Mouse (Mus musculus) stomach, postnatal 0 days (tissue): ENCODE measurements around the gene Cacna2d4. TPM values are rescaled to one million over a fixed set of nuclear protein-coding genes. Genes with fewer than 3 reads are reported as not detected.

Experiments
- ATAC-seq: fragments of 200-750 bp; cut with Nextera tagmentation; 2 replicates; pipeline ENCODE4 v1.8.0; 2017; ENCODE audit not compliant: low FRiP score, low TSS enrichment
- DNase-seq: peaks from one replicate; pipeline ENCODE4 v3.0.0-alpha.2; 2016; ENCODE audit warnings: low spot score
- H3K27ac ChIP-seq: fragments of 300-500 bp; sonication (generic); replicated peaks from 2 replicates; pipeline ENCODE4 v1.5.1; 2014; ENCODE audit warnings: mild to moderate bottlenecking, control low read depth
- H3K27me3 ChIP-seq: fragments of 300-500 bp; sonication (generic); 2 replicates; pipeline ENCODE4 v1.6.1; 2014; ENCODE audit warnings: low read length; ENCODE audit not compliant: control insufficient read depth, insufficient read depth
- H3K36me3 ChIP-seq: fragments of 300-500 bp; sonication (generic); 2 replicates; pipeline ENCODE4 v1.6.1; 2014; ENCODE audit warnings: low read length, mixed read lengths; ENCODE audit not compliant: control insufficient read depth, insufficient read depth
- H3K4me1 ChIP-seq: fragments of 300-500 bp; sonication (generic); replicated peaks from 2 replicates; pipeline ENCODE4 v1.6.1; 2014; ENCODE audit warnings: antibody characterized with exemption; ENCODE audit not compliant: control insufficient read depth, insufficient read depth
- H3K4me2 ChIP-seq: fragments of 300-500 bp; sonication (generic); replicated peaks from 2 replicates; pipeline ENCODE4 v1.6.1; 2014; ENCODE audit warnings: low read depth, mild to moderate bottlenecking, control low read depth, moderate library complexity
- H3K4me3 ChIP-seq: fragments of 300-500 bp; sonication (generic); 2 replicates; pipeline ENCODE4 v1.5.1; 2014; ENCODE audit warnings: low read depth, low read length, control low read depth
- H3K9ac ChIP-seq: fragments of 300-500 bp; sonication (generic); 2 replicates; pipeline ENCODE4 v1.6.1; 2014; ENCODE audit warnings: mild to moderate bottlenecking, low read length, control low read depth, mixed read lengths
- H3K9me3 ChIP-seq: fragments of 300-500 bp; sonication (generic); 2 replicates; pipeline ENCODE4 v1.6.1; 2016; ENCODE audit warnings: low read length; ENCODE audit not compliant: control insufficient read depth
- CTCF ChIP-seq: IDR thresholded peaks from 2 replicates; pipeline ENCODE4 v1.5.1; 2016; ENCODE audit warnings: antibody characterized with exemption, low read depth, mild to moderate bottlenecking, moderate library complexity
- EP300 ChIP-seq: optimal IDR thresholded peaks from 2 replicates; pipeline ENCODE3; 2016; ENCODE audit warnings: antibody characterized with exemption
- WGBS: fragments of 180-500 bp; shearing (Covaris S2); extraction: QIAGEN DNeasy Blood & Tissue Kit; methylation state at CpG from one replicate; pipeline ENCODE4 v1.1.7; 2014; 5-methylcytosine and 5-hydroxymethylcytosine counted together
- polyA plus RNA-seq: library from polyadenylated mRNA; unstranded; fragments of >200 nt; fragmentation: Nextera tagmentation; extraction: Ambion mirVana; gene quantifications from 2 replicates; pipeline ENCODE4 v1.2.1, GENCODE M21; 2015

The Cacna2d4 gene
- polyA plus RNA-seq, 1 experiment from 2014 or later = 0.13 TPM

DNA sequence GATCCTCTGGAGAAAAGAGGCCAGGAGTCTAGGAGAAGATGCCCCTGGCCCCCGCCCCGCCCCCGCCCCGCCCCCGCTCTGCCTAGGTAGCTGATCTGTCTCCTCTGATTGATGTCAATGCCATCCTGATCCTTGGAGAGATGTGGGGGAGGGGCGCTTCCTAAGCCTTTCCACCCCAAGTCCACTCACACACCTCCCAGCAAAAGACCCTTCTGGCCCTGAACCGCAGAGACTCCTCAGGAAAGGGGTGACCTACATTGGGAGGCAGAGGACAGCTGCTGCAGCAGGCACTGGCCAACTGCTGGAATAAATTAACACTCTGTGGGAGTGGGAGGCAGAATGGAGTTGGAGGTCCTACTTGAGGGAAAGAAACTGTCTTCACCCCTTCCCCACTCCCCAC is 90.2 kb downstream of the Cacna2d4 start:
- whole genome bisulfite sequencing = 34% methylated on average over 7 of the region's 7 CpGs
- H3K4me3 ChIP-seq = no peak overlapping the region
- H3K4me2 ChIP-seq = no peak overlapping the region
- TF ChIP-seq EP300 (no peak), CTCF (no peak)
- no peak overlapping the region for H3K9ac ChIP-seq
- H3K27ac ChIP-seq = no peak overlapping the region
- DNase-seq (no peak), ATAC-seq (no peak)
- H3K9me3 ChIP-seq = no peaks in the 10 kb centered on the region
- H3K27me3 ChIP-seq = peaks cover 2% of the 10 kb centered on the region; the same call in 1 of the 2 replicates
- no peaks in the 10 kb centered on the region for H3K36me3 ChIP-seq
- H3K4me1 ChIP-seq = 0 out of 2 replicates have a peak, but pooled peaks cover 2% of the 10 kb centered on the region

DNA sequence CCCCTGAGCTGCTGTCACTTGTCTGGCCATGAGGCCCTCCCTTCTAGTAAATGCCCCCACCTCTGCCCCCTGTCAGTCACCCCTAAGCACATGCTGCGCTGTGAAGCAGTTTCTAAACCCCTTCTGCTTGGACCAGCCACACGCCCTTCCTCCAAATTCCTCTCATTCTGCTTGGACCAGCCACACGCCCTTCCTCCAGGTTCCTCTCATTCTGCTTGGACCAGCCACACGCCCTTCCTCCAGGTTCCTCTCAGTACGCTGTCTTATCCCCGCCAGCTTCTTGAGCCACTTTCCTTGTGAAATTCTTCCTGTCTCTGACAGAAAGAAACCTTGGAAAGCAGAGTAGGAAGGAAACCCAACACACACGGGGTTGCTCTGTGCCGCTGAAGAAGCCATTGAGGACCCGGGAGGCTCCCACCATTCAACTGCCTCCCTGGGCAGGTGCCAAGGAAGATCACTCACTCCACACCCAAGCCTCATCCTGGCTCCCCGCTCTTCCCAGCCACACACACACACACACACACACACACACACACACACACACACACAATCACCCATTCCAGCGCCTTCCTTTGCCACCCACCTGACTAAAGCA is 92.3 kb downstream of the Cacna2d4 start:
- ATAC-seq (no peak), DNase-seq (no peak)
- Histone ChIP-seq H3K4me2 (no peak overlapping the region), H3K9me3 (no peaks in the 10 kb centered on the region), H3K9ac (no peak overlapping the region), H3K36me3 (no peaks in the 10 kb centered on the region), H3K27me3 (peaks cover 2% of the 10 kb centered on the region; the same call in 1 of the 2 replicates), H3K4me3 (no peak overlapping the region), H3K27ac (no peak overlapping the region), H3K4me1 (0 out of 2 replicates have a peak, but pooled peaks cover 4% of the 10 kb centered on the region)
- TF ChIP-seq CTCF (no peak), EP300 (no peak)
- 5% methylated on average over 11 of the region's 11 CpGs for WGBS

DNA sequence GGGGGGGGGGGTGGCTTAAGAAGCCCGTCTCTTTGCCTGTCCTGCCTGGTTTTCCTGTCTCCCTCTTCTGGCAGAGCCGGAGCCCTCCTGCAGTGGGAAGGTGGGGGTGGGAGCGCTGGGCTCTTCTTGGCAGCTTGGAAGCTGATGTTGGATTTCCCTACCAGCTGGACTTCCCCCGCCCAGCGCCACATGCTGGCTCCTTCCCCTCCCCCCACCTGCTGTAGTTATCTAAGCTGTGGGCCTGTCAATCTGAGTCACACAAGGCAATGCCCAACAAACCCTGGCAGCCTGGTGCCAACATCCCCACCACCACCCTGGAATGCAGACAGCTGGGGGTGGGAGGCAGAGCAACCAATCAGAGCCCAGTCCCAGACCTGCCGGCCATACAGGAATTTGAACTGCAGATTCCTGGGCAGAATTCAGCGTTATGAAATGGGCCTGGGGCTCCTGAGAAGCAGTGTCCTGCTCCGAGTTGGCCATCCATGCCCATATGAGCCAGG is 92.9 kb downstream of the Cacna2d4 start:
- TF ChIP-seq EP300 (no peak), CTCF (peak; percentile 20; the same call in 1 of the 2 replicates)
- Histone ChIP-seq H3K27ac (no peak overlapping the region), H3K36me3 (no peaks in the 10 kb centered on the region), H3K9ac (no peak overlapping the region), H3K27me3 (peaks cover 2% of the 10 kb centered on the region; the same call in 1 of the 2 replicates), H3K4me1 (0 out of 2 replicates have a peak, but pooled peaks cover 4% of the 10 kb centered on the region), H3K4me2 (no peak overlapping the region), H3K4me3 (no peak overlapping the region), H3K9me3 (no peaks in the 10 kb centered on the region)
- peak; percentile 35; the same call in 1 of the 2 replicates for ATAC-seq
- peak; percentile 65 for DNase-seq
- 5% methylated on average over 8 of the region's 8 CpGs for WGBS

DNA sequence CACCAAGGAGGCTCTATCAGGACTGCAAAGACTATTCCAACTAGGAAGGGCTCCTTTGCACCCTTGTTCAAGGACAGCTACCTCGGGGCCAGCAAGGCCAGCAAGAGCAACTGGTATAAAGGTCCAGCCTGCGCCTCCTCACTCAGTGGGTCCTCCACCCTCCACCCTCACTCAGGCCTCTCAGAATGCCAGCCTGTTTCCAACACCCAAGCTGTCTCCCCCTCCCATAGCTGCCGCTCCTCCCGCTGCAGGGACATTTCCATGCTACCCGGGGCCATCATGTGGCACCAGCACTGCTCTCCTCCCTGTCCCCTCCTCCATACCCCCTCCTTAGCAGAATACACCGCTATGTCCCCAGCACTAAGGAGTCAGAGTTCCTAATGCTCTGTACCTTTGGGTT is 93.6 kb downstream of the Cacna2d4 start:
- no peak for TF ChIP-seq CTCF
- no peak for TF ChIP-seq EP300
- Histone ChIP-seq H3K9ac (no peak overlapping the region), H3K9me3 (no peaks in the 10 kb centered on the region), H3K4me3 (no peak overlapping the region), H3K4me2 (no peak overlapping the region), H3K27ac (no peak overlapping the region), H3K36me3 (no peaks in the 10 kb centered on the region), H3K27me3 (peaks cover 2% of the 10 kb centered on the region; the same call in 1 of the 2 replicates), H3K4me1 (0 out of 2 replicates have a peak, but pooled peaks cover 4% of the 10 kb centered on the region)
- ATAC-seq (no peak), DNase-seq (no peak)
- 18% methylated on average over 6 of the region's 6 CpGs for WGBS

DNA sequence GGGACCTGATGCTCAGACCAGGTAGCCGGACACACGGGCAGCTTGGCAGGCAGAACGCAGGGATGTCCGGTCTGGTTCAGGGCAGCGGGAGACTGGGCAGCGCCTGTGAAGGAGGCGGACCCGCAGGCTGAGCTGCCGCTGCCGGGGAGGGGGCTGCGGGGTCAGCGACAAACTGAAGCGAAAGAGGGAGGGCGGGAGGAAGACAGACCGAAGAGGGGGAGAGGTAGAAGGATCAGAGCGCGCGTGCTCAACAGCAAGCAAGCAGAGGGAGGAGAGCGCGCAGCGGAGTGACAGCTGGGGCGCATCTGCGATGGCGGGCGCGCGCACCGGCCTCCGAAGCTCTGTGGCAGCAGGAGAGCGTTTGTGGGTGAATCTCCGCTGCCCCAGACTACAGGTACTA is 94.2 kb downstream of the Cacna2d4 start, which contains the start of gene Lrtm2:
Gene Lrtm2, minus strand, starts transcription at position 261 of the 400 bp plus-strand sequence.
- H3K4me1 ChIP-seq = 0 out of 2 replicates have a peak, but pooled peaks cover 4% of the 10 kb centered on the region
- DNase-seq = no peak
- H3K27ac ChIP-seq = no peak within 1 kb of the TSS
- H3K9ac ChIP-seq = no peak within 1 kb of the TSS
- H3K27me3 ChIP-seq = peaks cover 2% of the 10 kb centered on the region; the same call in 1 of the 2 replicates
- peak within 1 kb of the TSS; percentile 46 for H3K4me2 ChIP-seq
- peak within 1 kb of the TSS; percentile 26 for H3K4me3 ChIP-seq
- TF ChIP-seq CTCF (no peak), EP300 (no peak)
- no peaks in the 10 kb centered on the region for H3K9me3 ChIP-seq
- 2% methylated on average over 29 of the region's 31 CpGs for WGBS
- no peak for ATAC-seq
- no peaks in the 10 kb centered on the region for H3K36me3 ChIP-seq

DNA sequence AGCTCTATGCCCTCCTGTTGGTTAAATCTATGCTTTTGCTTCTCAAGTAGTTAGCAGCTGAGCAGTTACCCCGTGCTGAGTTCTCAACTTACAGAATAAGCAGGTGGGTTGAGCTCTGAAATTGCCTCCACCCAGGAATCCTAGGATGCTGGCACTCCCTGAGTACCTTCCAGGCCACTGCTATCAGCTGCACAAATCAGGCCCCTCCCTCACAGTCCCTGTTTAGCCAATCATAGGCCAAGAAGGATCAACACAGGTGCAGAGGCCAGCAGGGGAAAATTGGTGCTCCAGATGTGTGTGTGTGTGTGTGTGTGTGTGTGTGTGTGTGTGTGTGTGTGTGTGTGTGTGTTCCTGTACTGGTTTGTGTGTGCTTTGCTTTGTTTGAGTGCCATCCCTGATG is 95.8 kb downstream of the Cacna2d4 start:
- H3K27me3 ChIP-seq = peaks cover 2% of the 10 kb centered on the region; the same call in 1 of the 2 replicates
- H3K4me1 ChIP-seq = 0 out of 2 replicates have a peak, but pooled peaks cover 4% of the 10 kb centered on the region
- no peak overlapping the region for H3K9ac ChIP-seq
- 10% methylated on average over 1 of the region's 1 CpGs for WGBS
- no peak overlapping the region for H3K27ac ChIP-seq
- TF ChIP-seq EP300 (no peak), CTCF (no peak)
- no peak for DNase-seq
- no peaks in the 10 kb centered on the region for H3K9me3 ChIP-seq
- no peaks in the 10 kb centered on the region for H3K36me3 ChIP-seq
- ATAC-seq = no peak
- H3K4me2 ChIP-seq = no peak overlapping the region
- no peak overlapping the region for H3K4me3 ChIP-seq
